10 mouse cellular contexts compared by ENCODE assay signal in genomic region chr15:103299644-103300043, GRCm38 (mm10). TPM values are rescaled to one million over a fixed set of nuclear protein-coding genes. Genes with fewer than 3 reads are reported as not detected.
DNase-seq lines count a peak whose midpoint lies in the region; ATAC-seq and TF ChIP-seq lines count a peak whose summit lies in the region.
"Had no signal": no experiment of that assay in that cellular context is flagged by ENCODE, and none has a peak within 500 bp of the region (broad histone marks: within the 10 kb centered on the region; RNA-seq: fewer than 3 reads in every experiment).

No protein-coding gene starts in this region.

- intact Hi-C loops in left cerebral cortex, adult 2 months (cut with DNase I) = loop anchor here (10.0 kb wide), 1 partner anchor 555 kb away; no protein-coding TSS in a partner anchor
- intact Hi-C loops in left cerebral cortex, postnatal 10 days (cut with DNase I) = no loop called here

- ATAC-seq in cerebellum, adult (ENCODE audit: insufficient number of reproducible peaks, low FRiP score, low TSS enrichment) = no peak
- ATAC-seq in hindbrain, embryonic 13.5 days (ENCODE audit: low FRiP score) = peak; percentile 11
- peak; percentile 24 for ATAC-seq in midbrain, embryonic 15.5 days (replicated peaks)
- ATAC-seq: Patski had no signal

- peak overlapping the region; percentile 67 for H3K9ac ChIP-seq in hindbrain, embryonic 13.5 days
- H3K9ac ChIP-seq in midbrain, embryonic 15.5 days = peak overlapping the region; percentile 44
- H3K9ac ChIP-seq: liver, embryonic 15.5 days had no signal

- peak overlapping the region; percentile 91 for H3K27ac ChIP-seq in left cerebral cortex, adult 2 months
- peak overlapping the region; percentile 100 for H3K27ac ChIP-seq in hindbrain, embryonic 13.5 days
- peak overlapping the region; percentile 98 for H3K27ac ChIP-seq in midbrain, embryonic 15.5 days
- H3K27ac ChIP-seq: liver, embryonic 15.5 days had no signal

- H3K4me2 ChIP-seq in hindbrain, embryonic 13.5 days = peak overlapping the region; percentile 49
- peak overlapping the region; percentile 52 for H3K4me2 ChIP-seq in midbrain, embryonic 15.5 days
- H3K4me2 ChIP-seq: liver, embryonic 15.5 days had no signal

- H3K36me3 ChIP-seq in hindbrain, embryonic 13.5 days = peaks cover 7% of the 10 kb centered on the region; the same call in 1 of the 2 replicates
- H3K36me3 ChIP-seq in midbrain, embryonic 15.5 days (replicated peaks) = no peaks in the 10 kb centered on the region

- peak; percentile 10 for DNase-seq in cerebellum, adult 11 months
- no peak for DNase-seq in left cerebral cortex, adult 2 months (ENCODE audit: extremely low spot score in 1 of 2, low spot score in 2 of 2)
- DNase-seq in left cerebral cortex, postnatal 10 days (ENCODE audit: extremely low spot score in 1 of 2, low spot score in 2 of 2) = no peak
- no peak for DNase-seq in left cerebral cortex, adult 11 months (ENCODE audit: low spot score)
- no peak for DNase-seq in testis, postnatal 10 days (ENCODE audit: low spot score)

- H3K4me1 ChIP-seq in hindbrain, embryonic 13.5 days (replicated peaks) = peaks cover 95% of the 10 kb centered on the region
- H3K4me1 ChIP-seq in midbrain, embryonic 15.5 days = peaks cover 89% of the 10 kb centered on the region

- H3K4me3 ChIP-seq in left cerebral cortex, adult 2 months = peak overlapping the region; percentile 31
- peak overlapping the region; percentile 24 for H3K4me3 ChIP-seq in hindbrain, embryonic 13.5 days
- peak overlapping the region; percentile 26 for H3K4me3 ChIP-seq in midbrain, embryonic 15.5 days
- H3K4me3 ChIP-seq: liver, embryonic 15.5 days had no signal

- WGBS in hindbrain, embryonic 13.5 days = 22% methylated on average over 8 of the region's 8 CpGs
- 14% methylated on average over 8 of the region's 8 CpGs for WGBS in midbrain, embryonic 15.5 days

- no peaks in the 10 kb centered on the region for H3K27me3 ChIP-seq in hindbrain, embryonic 13.5 days
- no peaks in the 10 kb centered on the region for H3K27me3 ChIP-seq in midbrain, embryonic 15.5 days (replicated peaks)
- H3K27me3 ChIP-seq: Patski had no signal

- no peaks in the 10 kb centered on the region for H3K9me3 ChIP-seq in hindbrain, embryonic 13.5 days
- no peaks in the 10 kb centered on the region for H3K9me3 ChIP-seq in midbrain, embryonic 15.5 days
- H3K9me3 ChIP-seq: liver, embryonic 15.5 days had no signal

- no peak for TF ChIP-seq CTCF in left cerebral cortex, adult 2 months (IDR thresholded peaks at IDR 0.05)

RNA-seq across cellular contexts. Expression of gene Gpr84, which starts 10.8 kb away (rescaled TPM):
- total RNA-seq in left cerebral cortex, adult 2 months (2021) = under 1 TPM; 0.40 to 0.66 TPM
- total RNA-seq in left cerebral cortex, postnatal 10 days (2021) = under 1 TPM; 0.67 to 0.97 TPM
- 0.23 and 0.34 TPM in 2 replicates for polyA plus RNA-seq in hindbrain, embryonic 13.5 days (2015; fragmentation: Nextera tagmentation; extraction: Ambion mirVana)
- 0.31 and 0.34 TPM in 2 replicates for polyA plus RNA-seq in midbrain, embryonic 15.5 days (2015; fragmentation: Nextera tagmentation; extraction: Ambion mirVana)
- polyA plus RNA-seq: Patski had no signal

RNA-seq across cellular contexts. Expression of gene Copz1, which starts 27.1 kb away (rescaled TPM):
- total RNA-seq in left cerebral cortex, adult 2 months (2021) = 10 to 100 TPM; 85.5 to 93.0 TPM
- 100 to 1,000 TPM; 111 TPM for total RNA-seq in left cerebral cortex, postnatal 10 days (2021)
- polyA plus RNA-seq in hindbrain, embryonic 13.5 days (2015; fragmentation: Nextera tagmentation; extraction: Ambion mirVana) = 219 and 222 TPM in 2 replicates
- 197 and 203 TPM in 2 replicates for polyA plus RNA-seq in midbrain, embryonic 15.5 days (2015; fragmentation: Nextera tagmentation; extraction: Ambion mirVana)

RNA-seq across cellular contexts. Expression of gene Zfp385a, which starts 40.2 kb away (rescaled TPM):
- 10 to 100 TPM; 66.1 to 77.5 TPM for total RNA-seq in left cerebral cortex, adult 2 months (2021)
- total RNA-seq in left cerebral cortex, postnatal 10 days (2021) = 10 to 100 TPM; 47.5 to 51.2 TPM
- polyA plus RNA-seq in hindbrain, embryonic 13.5 days (2015; fragmentation: Nextera tagmentation; extraction: Ambion mirVana) = 18.6 and 19.9 TPM in 2 replicates
- polyA plus RNA-seq in midbrain, embryonic 15.5 days (2015; fragmentation: Nextera tagmentation; extraction: Ambion mirVana) = 24.4 and 25.6 TPM in 2 replicates

RNA-seq across cellular contexts. Expression of gene Nfe2, which starts 41.4 kb away (rescaled TPM):
- total RNA-seq in left cerebral cortex, adult 2 months (2021) = not detected
- total RNA-seq in left cerebral cortex, postnatal 10 days (2021) = not detected
- 1.1 and 1.4 TPM in 2 replicates for polyA plus RNA-seq in hindbrain, embryonic 13.5 days (2015; fragmentation: Nextera tagmentation; extraction: Ambion mirVana)
- polyA plus RNA-seq in midbrain, embryonic 15.5 days (2015; fragmentation: Nextera tagmentation; extraction: Ambion mirVana) = 0.63 and 0.92 TPM in 2 replicates
- polyA plus RNA-seq: Patski had no signal

RNA-seq across cellular contexts. Expression of gene Hnrnpa1, which starts 59.4 kb away (rescaled TPM):
- 100 to 1,000 TPM; 233 to 247 TPM for total RNA-seq in left cerebral cortex, adult 2 months (2021)
- total RNA-seq in left cerebral cortex, postnatal 10 days (2021) = 100 to 1,000 TPM; 350 to 359 TPM
- 901 and 926 TPM in 2 replicates for polyA plus RNA-seq in hindbrain, embryonic 13.5 days (2015; fragmentation: Nextera tagmentation; extraction: Ambion mirVana)
- polyA plus RNA-seq in midbrain, embryonic 15.5 days (2015; fragmentation: Nextera tagmentation; extraction: Ambion mirVana) = 669 and 721 TPM in 2 replicates
